Mouse (Mus musculus): ENCODE measurements at regions not wholly inside any gene's neighbourhood (a gene's known extent, or its start where the extent isn't known, plus 50 kb on each side); places are given as distances from the start of the nearest gene placed in this dataset.

GRCm38 (mm10) chr3:159689743-159690142 lies 90.8 kb downstream of the Rpe65 start:
- no peak for DNase-seq (ENCODE audit: low read depth)

- DNase-seq (ENCODE audit: low read depth) = peak; percentile 12
Measured at GRCm38 (mm10) chr3:159724340-159725119, 114.9 kb upstream of the Wls start.

- no peak for DNase-seq (ENCODE audit: low read depth)
Measured at GRCm38 (mm10) chr3:159732201-159732600, 107.3 kb upstream of the Wls start.

- no peak for DNase-seq (ENCODE audit: low read depth)
Measured at GRCm38 (mm10) chr3:159733141-159733540, 106.3 kb upstream of the Wls start.

GRCm38 (mm10) chr3:159734547-159734946 lies 104.9 kb upstream of the Wls start:
- DNase-seq (ENCODE audit: low read depth) = no peak

GRCm38 (mm10) chr3:159736070-159736469 lies 103.4 kb upstream of the Wls start:
- DNase-seq (ENCODE audit: low read depth) = no peak

- no peak for DNase-seq (ENCODE audit: low read depth)
Measured at GRCm38 (mm10) chr3:159740600-159741279, 98.7 kb upstream of the Wls start.

GRCm38 (mm10) chr3:159741816-159742215 lies 97.7 kb upstream of the Wls start:
- DNase-seq (ENCODE audit: low read depth) = no peak

GRCm38 (mm10) chr3:159759740-159760139 lies 79.7 kb upstream of the Wls start:
- no peak for DNase-seq (ENCODE audit: low read depth)

GRCm38 (mm10) chr3:159760293-159760692 lies 79.2 kb upstream of the Wls start:
- DNase-seq (ENCODE audit: low read depth) = no peak

- DNase-seq (ENCODE audit: low read depth) = no peak
Measured at GRCm38 (mm10) chr3:159760949-159761348, 78.5 kb upstream of the Wls start.

GRCm38 (mm10) chr3:159782222-159782844 lies 57.1 kb upstream of the Wls start:
- DNase-seq (ENCODE audit: low read depth) = no peak

GRCm38 (mm10) chr3:159787776-159788175 lies 51.7 kb upstream of the Wls start:
- no peak for DNase-seq (ENCODE audit: low read depth)

Data from c-Kit-positive CD71-negative TER-119-negative erythroid progenitor cells, embryonic 14.5 days (primary cell).